Mouse (Mus musculus) layer of hippocampus, adult 9-11 months (tissue): ENCODE data around the gene Yipf6.
"Not testable (repeated sequence)": the region's sequence is repeated elsewhere in the genome, so short reads cannot be mapped to it uniquely, and the experiment has no call there.

Experiments used
- DNase-seq: peaks from one replicate; pipeline ENCODE4 v3.0.0; 2022

Gene Yipf6

GRCm38 (mm10) chrX:98936101-98936500, at the start of gene Yipf6:
Yipf6 (plus strand) TSS chrX:98936316.
- DNase-seq = no peak

GRCm38 (mm10) chrX:98890072-98890405, 46.1 kb upstream of the Yipf6 start:
- DNase-seq = no peak

- DNase-seq = peak; percentile 80
These were observed 45.6 kb upstream of the Yipf6 start, which contains the start of gene Ophn1 for GRCm38 (mm10) chrX:98890406-98891116. Ophn1 (minus strand) TSS chrX:98891025.

- DNase-seq = no peak
These were observed 37.8 kb upstream of the Yipf6 start for GRCm38 (mm10) chrX:98898307-98898706.

- DNase-seq = no peak
These were observed 31.9 kb upstream of the Yipf6 start for GRCm38 (mm10) chrX:98904226-98904625.

- DNase-seq = no peak
These were observed 27.2 kb upstream of the Yipf6 start for GRCm38 (mm10) chrX:98908910-98909309.

- no peak for DNase-seq
These were observed 16.7 kb upstream of the Yipf6 start for GRCm38 (mm10) chrX:98919423-98919822.

GRCm38 (mm10) chrX:98936707-98937554, 815 bp downstream of the Yipf6 start:
- peak; percentile 99 for DNase-seq

- DNase-seq = peak; percentile 93
These were observed 1.6 kb downstream of the Yipf6 start for GRCm38 (mm10) chrX:98937555-98938294.

GRCm38 (mm10) chrX:98953941-98954340, 17.8 kb downstream of the Yipf6 start:
- no peak for DNase-seq

GRCm38 (mm10) chrX:98958287-98958686, 22.2 kb downstream of the Yipf6 start:
- DNase-seq = no peak

- DNase-seq = no peak
These were observed 22.9 kb downstream of the Yipf6 start for GRCm38 (mm10) chrX:98959050-98959449.

GRCm38 (mm10) chrX:98963742-98964141, 27.6 kb downstream of the Yipf6 start:
- DNase-seq = no peak

- DNase-seq = no peak
These were observed 28.4 kb downstream of the Yipf6 start for GRCm38 (mm10) chrX:98964513-98964912.

- not testable (repeated sequence) for DNase-seq
These were observed 50.5 kb downstream of the Yipf6 start for GRCm38 (mm10) chrX:98986611-98987010.

- DNase-seq = peak; percentile 10
These were observed 53.5 kb downstream of the Yipf6 start for GRCm38 (mm10) chrX:98989574-98989973.
